Mouse (Mus musculus): Measurements from ENCODE around the gene Cfdp1. TPM values are rescaled to one million over a fixed set of nuclear protein-coding genes. Genes with fewer than 3 reads are reported as not detected.

Gene Cfdp1
- polyA plus RNA-seq, 1 experiment = 5.8 TPM

GRCm38 (mm10) chr8:111890911-111891303 lies 36.8 kb upstream of the Cfdp1 start:
- Histone ChIP-seq H3K4me3 (ENCODE audit: control insufficient read depth, insufficient read depth, low read length) (no peak overlapping the region), H3K36me3 (ENCODE audit: control insufficient read depth, insufficient read depth, low read length) (no peaks in the 10 kb centered on the region), H3K27ac (ENCODE audit: control insufficient read depth, insufficient read depth, low read length) (no peak overlapping the region), H3K4me1 (replicated peaks; ENCODE audit: control insufficient read depth, insufficient read depth, low read length) (no peaks in the 10 kb centered on the region), H3K27me3 (ENCODE audit: control insufficient read depth, insufficient read depth, low read length) (no peaks in the 10 kb centered on the region; the same call in 1 of the 2 replicates)
- TF ChIP-seq CTCF (IDR thresholded peaks at IDR 0.05; ENCODE audit: borderline replicate concordance, control insufficient read depth, extremely low read depth, insufficient read depth, low read length, poor library complexity) = no peak
- DNase-seq = no peak
- WGBS = 71% methylated on average over 6 of the region's 6 CpGs

- Histone ChIP-seq H3K4me1 (replicated peaks; ENCODE audit: control insufficient read depth, insufficient read depth, low read length) (no peaks in the 10 kb centered on the region), H3K36me3 (ENCODE audit: control insufficient read depth, insufficient read depth, low read length) (no peaks in the 10 kb centered on the region), H3K27ac (ENCODE audit: control insufficient read depth, insufficient read depth, low read length) (no peak overlapping the region), H3K27me3 (ENCODE audit: control insufficient read depth, insufficient read depth, low read length) (no peaks in the 10 kb centered on the region; the same call in 1 of the 2 replicates), H3K4me3 (ENCODE audit: control insufficient read depth, insufficient read depth, low read length) (no peak overlapping the region)
- DNase-seq = no peak
- WGBS = 20% methylated on average over 86 of the region's 86 CpGs
- TF ChIP-seq POLR2A (IDR thresholded peaks at IDR 0.05; ENCODE audit: control insufficient read depth, extremely low read depth, insufficient read depth, low read length, poor library complexity) (no peak), CTCF (IDR thresholded peaks at IDR 0.05; ENCODE audit: borderline replicate concordance, control insufficient read depth, extremely low read depth, insufficient read depth, low read length, poor library complexity) (no peak)
Measured at GRCm38 (mm10) chr8:111889931-111890910, 36.1 kb upstream of the Cfdp1 start.

- no peak overlapping the region for H3K27ac ChIP-seq (ENCODE audit: control insufficient read depth, insufficient read depth, low read length)
- no peaks in the 10 kb centered on the region for H3K4me1 ChIP-seq (replicated peaks; ENCODE audit: control insufficient read depth, insufficient read depth, low read length)
- no peaks in the 10 kb centered on the region for H3K36me3 ChIP-seq (ENCODE audit: control insufficient read depth, insufficient read depth, low read length)
- DNase-seq = no peak
- H3K4me3 ChIP-seq (ENCODE audit: control insufficient read depth, insufficient read depth, low read length) = no peak overlapping the region
- WGBS = 45% methylated on average over 7 of the region's 7 CpGs
- no peaks in the 10 kb centered on the region; the same call in 1 of the 2 replicates for H3K27me3 ChIP-seq (ENCODE audit: control insufficient read depth, insufficient read depth, low read length)
- TF ChIP-seq CTCF (IDR thresholded peaks at IDR 0.05; ENCODE audit: borderline replicate concordance, control insufficient read depth, extremely low read depth, insufficient read depth, low read length, poor library complexity) = no peak
- no peak for TF ChIP-seq POLR2A (IDR thresholded peaks at IDR 0.05; ENCODE audit: control insufficient read depth, extremely low read depth, insufficient read depth, low read length, poor library complexity)
Measured at GRCm38 (mm10) chr8:111888091-111888650, 34.1 kb upstream of the Cfdp1 start.

- H3K27ac ChIP-seq (ENCODE audit: control insufficient read depth, insufficient read depth, low read length) = no peak overlapping the region
- TF ChIP-seq CTCF (IDR thresholded peaks at IDR 0.05; ENCODE audit: borderline replicate concordance, control insufficient read depth, extremely low read depth, insufficient read depth, low read length, poor library complexity) (no peak), POLR2A (IDR thresholded peaks at IDR 0.05; ENCODE audit: control insufficient read depth, extremely low read depth, insufficient read depth, low read length, poor library complexity) (no peak)
- no peaks in the 10 kb centered on the region; the same call in 1 of the 2 replicates for H3K27me3 ChIP-seq (ENCODE audit: control insufficient read depth, insufficient read depth, low read length)
- 42% methylated on average over 1 of the region's 1 CpGs for WGBS
- H3K4me3 ChIP-seq (ENCODE audit: control insufficient read depth, insufficient read depth, low read length) = no peak overlapping the region
- no peak for DNase-seq
- no peaks in the 10 kb centered on the region for H3K4me1 ChIP-seq (replicated peaks; ENCODE audit: control insufficient read depth, insufficient read depth, low read length)
- H3K36me3 ChIP-seq (ENCODE audit: control insufficient read depth, insufficient read depth, low read length) = no peaks in the 10 kb centered on the region
Measured at GRCm38 (mm10) chr8:111887479-111887878, 33.4 kb upstream of the Cfdp1 start.

GRCm38 (mm10) chr8:111883615-111884014 lies 29.5 kb upstream of the Cfdp1 start:
- Histone ChIP-seq H3K4me1 (replicated peaks; ENCODE audit: control insufficient read depth, insufficient read depth, low read length) (no peaks in the 10 kb centered on the region), H3K36me3 (ENCODE audit: control insufficient read depth, insufficient read depth, low read length) (no peaks in the 10 kb centered on the region), H3K27me3 (ENCODE audit: control insufficient read depth, insufficient read depth, low read length) (no peaks in the 10 kb centered on the region; the same call in 1 of the 2 replicates), H3K27ac (ENCODE audit: control insufficient read depth, insufficient read depth, low read length) (no peak overlapping the region), H3K4me3 (ENCODE audit: control insufficient read depth, insufficient read depth, low read length) (no peak overlapping the region)
- DNase-seq = no peak
- no peak for TF ChIP-seq POLR2A (IDR thresholded peaks at IDR 0.05; ENCODE audit: control insufficient read depth, extremely low read depth, insufficient read depth, low read length, poor library complexity)
- no peak for TF ChIP-seq CTCF (IDR thresholded peaks at IDR 0.05; ENCODE audit: borderline replicate concordance, control insufficient read depth, extremely low read depth, insufficient read depth, low read length, poor library complexity)
- WGBS = 94% methylated on average over 4 of the region's 4 CpGs

GRCm38 (mm10) chr8:111881591-111881990 lies 27.5 kb upstream of the Cfdp1 start:
- DNase-seq = peak; percentile 48
- peak; percentile 55; the same call in 1 of the 2 replicates for TF ChIP-seq CTCF (IDR thresholded peaks at IDR 0.05; ENCODE audit: borderline replicate concordance, control insufficient read depth, extremely low read depth, insufficient read depth, low read length, poor library complexity)
- no peak for TF ChIP-seq POLR2A (IDR thresholded peaks at IDR 0.05; ENCODE audit: control insufficient read depth, extremely low read depth, insufficient read depth, low read length, poor library complexity)
- H3K36me3 ChIP-seq (ENCODE audit: control insufficient read depth, insufficient read depth, low read length) = no peaks in the 10 kb centered on the region

More at GRCm38 (mm10) chr8:111881591-111881990, 27.5 kb upstream of the Cfdp1 start:
- Histone ChIP-seq H3K4me1 (replicated peaks; ENCODE audit: control insufficient read depth, insufficient read depth, low read length) (no peaks in the 10 kb centered on the region), H3K4me3 (ENCODE audit: control insufficient read depth, insufficient read depth, low read length) (no peak overlapping the region), H3K27me3 (ENCODE audit: control insufficient read depth, insufficient read depth, low read length) (no peaks in the 10 kb centered on the region), H3K27ac (ENCODE audit: control insufficient read depth, insufficient read depth, low read length) (no peak overlapping the region)
- 3% methylated on average over 2 of the region's 2 CpGs for WGBS
